Mouse (Mus musculus) lung, embryonic 16.5 days (tissue): ENCODE results near the gene Ghrhr. TPM values are rescaled to one million over a fixed set of nuclear protein-coding genes. Genes with fewer than 3 reads are reported as not detected.

ENCODE experiments used
- ATAC-seq: fragments of 200-750 bp; cut with Nextera tagmentation; 2 replicates; pipeline ENCODE4 v1.8.0; 2017; ENCODE audit warnings: low read depth, mild to moderate bottlenecking, moderate library complexity
- H3K27ac ChIP-seq: fragments of 300-500 bp; sonication (generic); 2 replicates; pipeline ENCODE4 v1.5.1; 2014; ENCODE audit warnings: mild to moderate bottlenecking, control low read depth, low read length
- H3K27me3 ChIP-seq: fragments of 300-500 bp; sonication (generic); 2 replicates; pipeline ENCODE4 v1.6.1; 2014; ENCODE audit warnings: low read depth, low read length, mixed read lengths; ENCODE audit not compliant: control insufficient read depth, insufficient read depth
- H3K36me3 ChIP-seq: fragments of 300-500 bp; sonication (generic); 2 replicates; pipeline ENCODE4 v1.6.1; 2014; ENCODE audit warnings: low read length; ENCODE audit not compliant: control insufficient read depth, insufficient read depth
- H3K4me1 ChIP-seq: fragments of 300-500 bp; sonication (generic); replicated peaks from 2 replicates; pipeline ENCODE4 v1.6.1; 2014; ENCODE audit warnings: low read length, mixed read lengths; ENCODE audit not compliant: control insufficient read depth, insufficient read depth
- H3K4me2 ChIP-seq: fragments of 300-500 bp; sonication (generic); 2 replicates; pipeline ENCODE4 v1.6.1; 2014; ENCODE audit warnings: low read depth, low read length, control low read depth
- H3K4me3 ChIP-seq: fragments of 300-500 bp; sonication (generic); 2 replicates; pipeline ENCODE4 v1.5.1; 2014; ENCODE audit warnings: mild to moderate bottlenecking, low read length, control low read depth
- H3K9ac ChIP-seq: fragments of 300-500 bp; sonication (generic); 2 replicates; pipeline ENCODE4 v1.6.1; 2014; ENCODE audit warnings: low read length, control low read depth
- H3K9me3 ChIP-seq: fragments of 300-500 bp; sonication (generic); 2 replicates; pipeline ENCODE4 v1.6.1; 2016; ENCODE audit warnings: low read length; ENCODE audit not compliant: control insufficient read depth
- WGBS: fragments of 180-500 bp; shearing (Covaris S2); extraction: QIAGEN DNeasy Blood & Tissue Kit; methylation state at CpG from one replicate; pipeline ENCODE4 v1.1.7; 2014; 5-methylcytosine and 5-hydroxymethylcytosine counted together
- polyA plus RNA-seq: library from polyadenylated mRNA; unstranded; fragments of >200 nt; fragmentation: Nextera tagmentation; extraction: Ambion mirVana; gene quantifications from 2 replicates; pipeline ENCODE4 v1.2.1, GENCODE M21; 2015

Gene Ghrhr
- polyA plus RNA-seq, 1 experiment from 2014 or later = 0.10 TPM

GRCm38 (mm10) chr6:55381966-55382365, 5.9 kb downstream of the Ghrhr start:
- no peak overlapping the region for H3K4me2 ChIP-seq
- H3K36me3 ChIP-seq = no peaks in the 10 kb centered on the region
- no peak overlapping the region for H3K27ac ChIP-seq
- no peaks in the 10 kb centered on the region for H3K4me1 ChIP-seq
- H3K9me3 ChIP-seq = no peaks in the 10 kb centered on the region
- no peak overlapping the region for H3K4me3 ChIP-seq
- ATAC-seq = peak; percentile 56; the same call in 1 of the 2 replicates
- WGBS = 82% methylated on average over 4 of the region's 4 CpGs
- no peaks in the 10 kb centered on the region for H3K27me3 ChIP-seq
- no peak overlapping the region for H3K9ac ChIP-seq

DNA sequence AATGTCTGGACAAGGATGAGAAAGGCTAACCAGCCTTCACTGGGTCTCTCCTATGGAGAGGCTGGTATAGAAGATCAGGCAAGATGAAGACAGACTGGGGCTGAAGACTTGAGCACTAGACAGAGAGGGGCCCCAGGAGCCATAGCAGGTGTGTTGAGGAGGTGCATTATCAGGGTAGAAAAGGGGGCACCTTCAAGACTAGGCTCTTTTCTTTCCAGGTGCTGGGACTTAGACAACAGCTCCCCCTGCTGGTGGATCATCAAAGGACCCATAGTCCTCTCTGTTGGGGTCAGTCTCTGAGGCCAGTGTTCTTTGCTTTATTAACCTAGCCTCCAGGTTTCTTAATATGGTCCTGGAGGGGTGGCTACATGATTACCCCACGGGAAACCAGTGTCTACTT, 7.8 kb downstream of the Ghrhr start:
- H3K9ac ChIP-seq = no peak overlapping the region
- WGBS = 3% methylated on average over 1 of the region's 1 CpGs
- H3K4me3 ChIP-seq = no peak overlapping the region
- ATAC-seq = peak; percentile 43
- no peak overlapping the region for H3K4me2 ChIP-seq
- H3K9me3 ChIP-seq = no peaks in the 10 kb centered on the region
- no peak overlapping the region for H3K27ac ChIP-seq
- H3K36me3 ChIP-seq = no peaks in the 10 kb centered on the region
- H3K4me1 ChIP-seq = no peaks in the 10 kb centered on the region
- no peaks in the 10 kb centered on the region; the same call in 1 of the 2 replicates for H3K27me3 ChIP-seq

DNA sequence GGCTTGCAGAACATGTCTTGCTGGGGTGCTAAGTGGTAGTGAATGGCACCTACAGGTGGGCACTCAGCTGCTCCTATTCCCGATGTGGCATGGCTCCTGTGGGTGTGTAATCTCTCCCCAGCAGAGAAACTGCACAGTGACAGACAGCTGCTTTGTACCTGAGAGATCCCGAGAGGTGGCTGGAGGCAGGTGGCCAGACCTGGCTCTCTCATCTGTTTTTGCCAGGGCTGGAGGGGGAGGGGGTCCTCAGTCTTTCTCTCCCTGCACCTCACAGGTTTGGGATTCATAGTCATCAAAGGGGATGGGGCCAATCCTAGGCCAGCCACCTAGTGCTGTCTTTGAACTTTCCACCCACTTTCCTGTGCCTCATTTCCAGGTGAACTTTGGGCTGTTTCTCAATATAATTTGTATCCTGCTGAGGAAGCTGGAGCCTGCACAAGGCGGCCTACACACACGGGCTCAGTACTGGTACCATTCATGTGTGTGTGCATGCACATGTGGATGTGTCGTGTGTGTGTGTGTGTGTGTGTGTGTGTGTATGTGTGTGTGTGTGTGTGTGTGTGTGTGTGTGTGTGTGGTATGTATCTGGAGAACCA, 8.4 kb downstream of the Ghrhr start:
- ATAC-seq = no peak
- Histone ChIP-seq H3K4me3 (no peak overlapping the region), H3K36me3 (no peaks in the 10 kb centered on the region), H3K27ac (no peak overlapping the region), H3K4me2 (no peak overlapping the region), H3K4me1 (no peaks in the 10 kb centered on the region), H3K27me3 (no peaks in the 10 kb centered on the region; the same call in 1 of the 2 replicates), H3K9ac (no peak overlapping the region), H3K9me3 (no peaks in the 10 kb centered on the region)
- 60% methylated on average over 5 of the region's 5 CpGs for WGBS

- Histone ChIP-seq H3K4me2 (no peak overlapping the region), H3K9ac (no peak overlapping the region), H3K27ac (no peak overlapping the region), H3K36me3 (no peaks in the 10 kb centered on the region), H3K27me3 (peaks cover 2% of the 10 kb centered on the region; the same call in 1 of the 2 replicates), H3K9me3 (no peaks in the 10 kb centered on the region), H3K4me3 (no peak overlapping the region), H3K4me1 (no peaks in the 10 kb centered on the region)
- 40% methylated on average over 12 of the region's 12 CpGs for WGBS
- ATAC-seq = no peak
Measured at GRCm38 (mm10) chr6:55388546-55389169, 12.6 kb downstream of the Ghrhr start.

DNA sequence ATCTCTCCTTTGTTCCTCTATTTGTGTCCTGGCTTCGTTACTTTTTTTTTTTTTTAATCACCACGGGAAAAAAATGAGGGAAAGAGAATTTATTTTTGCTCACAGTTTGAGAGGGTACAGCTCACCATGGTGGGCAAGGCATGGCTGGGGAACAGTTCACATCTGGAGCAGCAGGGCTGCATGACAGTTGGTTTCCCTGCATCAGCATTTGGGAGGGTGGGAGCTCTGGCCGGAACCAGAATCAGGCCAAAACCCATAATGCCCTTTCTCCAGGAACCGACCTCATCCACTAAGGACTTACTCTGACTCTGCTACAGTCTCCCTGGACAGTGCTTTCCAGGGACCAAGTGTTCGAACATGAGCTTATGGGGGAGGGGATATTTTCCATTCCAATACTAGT, 13.2 kb downstream of the Ghrhr start:
- no peak for ATAC-seq
- Histone ChIP-seq H3K4me3 (no peak overlapping the region), H3K27ac (no peak overlapping the region), H3K4me2 (no peak overlapping the region), H3K27me3 (peaks cover 2% of the 10 kb centered on the region; the same call in 1 of the 2 replicates), H3K9me3 (no peaks in the 10 kb centered on the region), H3K4me1 (no peaks in the 10 kb centered on the region), H3K36me3 (no peaks in the 10 kb centered on the region), H3K9ac (no peak overlapping the region)
- WGBS = 53% methylated on average over 5 of the region's 5 CpGs

GRCm38 (mm10) chr6:55391814-55392213, 15.7 kb downstream of the Ghrhr start:
- peaks cover 7% of the 10 kb centered on the region; the same call in 1 of the 2 replicates for H3K4me1 ChIP-seq
- H3K9ac ChIP-seq = no peak overlapping the region
- no peaks in the 10 kb centered on the region for H3K36me3 ChIP-seq
- H3K9me3 ChIP-seq = no peaks in the 10 kb centered on the region
- peaks cover 2% of the 10 kb centered on the region; the same call in 1 of the 2 replicates for H3K27me3 ChIP-seq
- WGBS = 16% methylated on average over 4 of the region's 4 CpGs
- H3K4me3 ChIP-seq = no peak overlapping the region
- H3K4me2 ChIP-seq = no peak overlapping the region
- ATAC-seq = no peak
- no peak overlapping the region for H3K27ac ChIP-seq

DNA sequence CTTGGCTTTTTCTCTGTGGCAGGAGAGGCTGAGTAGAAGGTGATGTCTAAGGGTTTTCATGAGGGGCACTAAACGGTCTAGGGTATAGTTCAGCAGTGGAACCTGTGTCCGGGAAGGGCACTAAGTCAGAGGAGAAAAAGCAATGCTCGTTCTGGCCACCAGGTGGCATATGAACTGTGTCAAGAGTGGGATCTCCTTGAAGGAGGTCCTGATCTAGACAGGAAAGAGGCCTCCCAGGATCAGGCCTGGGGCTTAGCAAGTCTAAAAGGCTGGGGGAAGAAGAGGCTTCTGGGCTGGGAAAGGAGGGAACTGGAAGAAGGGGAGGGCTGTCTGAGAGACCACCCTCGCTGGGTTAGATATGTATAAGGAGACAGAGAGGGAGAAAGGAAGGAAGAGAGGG, 16.4 kb downstream of the Ghrhr start:
- Histone ChIP-seq H3K4me3 (no peak overlapping the region), H3K9me3 (no peaks in the 10 kb centered on the region), H3K4me2 (no peak overlapping the region), H3K4me1 (peaks cover 8% of the 10 kb centered on the region; the same call in 1 of the 2 replicates), H3K27ac (no peak overlapping the region), H3K36me3 (no peaks in the 10 kb centered on the region), H3K9ac (no peak overlapping the region), H3K27me3 (peaks cover 2% of the 10 kb centered on the region; the same call in 1 of the 2 replicates)
- WGBS = 4% methylated on average over 4 of the region's 4 CpGs
- ATAC-seq = peak; percentile 34; the same call in 1 of the 2 replicates

GRCm38 (mm10) chr6:55394854-55395253, 18.8 kb downstream of the Ghrhr start:
- Histone ChIP-seq H3K27me3 (0 out of 2 replicates have a peak, but pooled peaks cover 2% of the 10 kb centered on the region), H3K36me3 (no peaks in the 10 kb centered on the region), H3K9ac (no peak overlapping the region), H3K4me3 (no peak overlapping the region), H3K4me1 (peaks cover 8% of the 10 kb centered on the region; the same call in 1 of the 2 replicates), H3K9me3 (no peaks in the 10 kb centered on the region), H3K4me2 (no peak overlapping the region), H3K27ac (no peak overlapping the region)
- WGBS = 62% methylated on average over 10 of the region's 10 CpGs
- no peak for ATAC-seq

- peaks cover 8% of the 10 kb centered on the region; the same call in 1 of the 2 replicates for H3K4me1 ChIP-seq
- WGBS = 22% methylated on average over 3 of the region's 3 CpGs
- no peak overlapping the region for H3K9ac ChIP-seq
- no peaks in the 10 kb centered on the region for H3K9me3 ChIP-seq
- H3K4me2 ChIP-seq = no peak overlapping the region
- no peaks in the 10 kb centered on the region for H3K27me3 ChIP-seq
- no peak overlapping the region for H3K4me3 ChIP-seq
- peak overlapping the region; percentile 54 for H3K27ac ChIP-seq
- no peaks in the 10 kb centered on the region for H3K36me3 ChIP-seq
- ATAC-seq = peak; percentile 87
Measured at GRCm38 (mm10) chr6:55396176-55396575, 20.1 kb downstream of the Ghrhr start.
